Mouse (Mus musculus) stomach, embryonic 14.5 days (tissue): ENCODE measurements around the gene 1700067P10Rik. TPM values are rescaled to one million over a fixed set of nuclear protein-coding genes. Genes with fewer than 3 reads are reported as not detected.

Source experiments
- ATAC-seq: fragments of 200-750 bp; cut with Nextera tagmentation; 2 replicates; pipeline ENCODE4 v1.8.0; 2017; ENCODE audit warnings: low read depth, moderate TSS enrichment; ENCODE audit not compliant: insufficient number of reproducible peaks, insufficient read depth, low FRiP score
- H3K27ac ChIP-seq: fragments of 300-500 bp; sonication (generic); 2 replicates; pipeline ENCODE4 v1.5.1; 2014; ENCODE audit warnings: mild to moderate bottlenecking, low read length, moderate library complexity, mixed read lengths
- H3K27me3 ChIP-seq: fragments of 300-500 bp; sonication (generic); 2 replicates; pipeline ENCODE4 v1.6.1; 2014; ENCODE audit warnings: low read length, control low read depth, mixed read lengths; ENCODE audit not compliant: control insufficient read depth, insufficient read depth
- H3K36me3 ChIP-seq: fragments of 300-500 bp; sonication (generic); 2 replicates; pipeline ENCODE4 v1.6.1; 2014; ENCODE audit warnings: mild to moderate bottlenecking, control low read depth, low read length, moderate library complexity, mixed read lengths; ENCODE audit not compliant: control insufficient read depth, insufficient read depth
- H3K4me1 ChIP-seq: fragments of 300-500 bp; sonication (generic); 2 replicates; pipeline ENCODE4 v1.6.1; 2014; ENCODE audit warnings: low read length, control low read depth, mixed read lengths; ENCODE audit not compliant: control insufficient read depth, insufficient read depth
- H3K4me2 ChIP-seq: fragments of 300-500 bp; sonication (generic); replicated peaks from 2 replicates; pipeline ENCODE4 v1.6.1; 2014; ENCODE audit warnings: low read depth, low read length, control low read depth
- H3K4me3 ChIP-seq: fragments of 300-500 bp; sonication (generic); 2 replicates; pipeline ENCODE4 v1.5.1; 2014; ENCODE audit warnings: low read depth, low read length, control low read depth
- H3K9ac ChIP-seq: fragments of 300-500 bp; sonication (generic); replicated peaks from 2 replicates; pipeline ENCODE4 v1.6.1; 2014; ENCODE audit warnings: low read depth, mild to moderate bottlenecking, control low read depth, low read length, moderate library complexity, mixed read lengths
- H3K9me3 ChIP-seq: fragments of 300-500 bp; sonication (generic); 2 replicates; pipeline ENCODE4 v1.6.1; 2016; ENCODE audit warnings: low read depth, low read length, control low read depth; ENCODE audit not compliant: control insufficient read depth
- WGBS: fragments of 180-500 bp; shearing (Covaris S2); extraction: QIAGEN DNeasy Blood & Tissue Kit; methylation state at CpG from one replicate; pipeline ENCODE4 v1.1.7; 2014; 5-methylcytosine and 5-hydroxymethylcytosine counted together
- polyA plus RNA-seq: library from polyadenylated mRNA; unstranded; fragments of >200 nt; fragmentation: Nextera tagmentation; extraction: Ambion mirVana; gene quantifications from 2 replicates; pipeline ENCODE4 v1.2.1, GENCODE M21; 2014

The 1700067P10Rik gene
- polyA plus RNA-seq, 1 experiment from 2014 or later: not detected

DNA sequence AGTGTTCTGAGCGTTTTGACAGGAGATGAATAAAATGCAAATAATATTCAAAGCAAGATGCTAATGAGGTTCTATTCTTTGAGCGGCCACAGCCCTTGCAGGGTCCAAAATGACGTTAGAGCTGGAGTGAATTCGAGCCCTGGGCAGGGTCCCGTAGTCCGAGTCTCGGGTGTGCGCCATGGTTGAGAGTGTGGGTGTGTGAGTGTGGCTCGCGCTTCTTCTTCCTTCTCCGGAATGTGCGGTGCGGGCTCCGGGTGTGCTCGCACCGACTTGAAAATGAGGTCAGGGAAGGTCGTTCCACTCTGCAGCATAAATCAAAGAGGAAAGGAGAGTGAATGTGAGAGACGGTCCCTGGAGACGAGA lies 9.4 kb downstream of the 1700067P10Rik start:
- peaks cover 26% of the 10 kb centered on the region; the same call in 1 of the 2 replicates for H3K4me1 ChIP-seq
- peak overlapping the region; percentile 66 for H3K4me2 ChIP-seq
- no peaks in the 10 kb centered on the region for H3K36me3 ChIP-seq
- no peak for ATAC-seq
- H3K4me3 ChIP-seq: peak overlapping the region; percentile 27; the same call in 1 of the 2 replicates
- under 1% methylated on average over 19 of the region's 19 CpGs for WGBS
- no peak overlapping the region for H3K9ac ChIP-seq
- peaks cover 12% of the 10 kb centered on the region; the same call in 1 of the 2 replicates for H3K27me3 ChIP-seq
- no peak overlapping the region for H3K27ac ChIP-seq
- H3K9me3 ChIP-seq: peaks cover 2% of the 10 kb centered on the region; the same call in 1 of the 2 replicates

DNA sequence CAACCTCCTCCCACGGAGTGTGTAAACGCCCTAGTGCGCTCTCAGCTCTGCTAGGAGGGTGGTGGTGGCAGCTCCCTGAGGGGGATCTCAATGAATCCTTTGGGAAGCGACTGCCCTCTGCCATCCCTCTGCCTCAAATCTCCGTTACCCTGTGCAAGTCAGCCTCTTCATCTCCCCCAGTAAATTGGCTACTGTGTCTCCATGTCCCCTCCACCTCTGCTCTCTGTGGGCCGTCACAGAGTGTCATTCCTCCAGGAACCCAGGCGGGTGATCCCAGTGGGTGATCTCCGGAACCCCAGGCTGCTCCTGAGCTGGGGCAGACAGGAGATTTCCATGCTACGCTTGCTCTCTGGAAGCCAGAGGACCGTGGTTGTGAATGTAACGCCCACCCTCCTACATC lies 10.2 kb downstream of the 1700067P10Rik start:
- no peak overlapping the region for H3K4me2 ChIP-seq
- H3K9me3 ChIP-seq: no peaks in the 10 kb centered on the region

DNA sequence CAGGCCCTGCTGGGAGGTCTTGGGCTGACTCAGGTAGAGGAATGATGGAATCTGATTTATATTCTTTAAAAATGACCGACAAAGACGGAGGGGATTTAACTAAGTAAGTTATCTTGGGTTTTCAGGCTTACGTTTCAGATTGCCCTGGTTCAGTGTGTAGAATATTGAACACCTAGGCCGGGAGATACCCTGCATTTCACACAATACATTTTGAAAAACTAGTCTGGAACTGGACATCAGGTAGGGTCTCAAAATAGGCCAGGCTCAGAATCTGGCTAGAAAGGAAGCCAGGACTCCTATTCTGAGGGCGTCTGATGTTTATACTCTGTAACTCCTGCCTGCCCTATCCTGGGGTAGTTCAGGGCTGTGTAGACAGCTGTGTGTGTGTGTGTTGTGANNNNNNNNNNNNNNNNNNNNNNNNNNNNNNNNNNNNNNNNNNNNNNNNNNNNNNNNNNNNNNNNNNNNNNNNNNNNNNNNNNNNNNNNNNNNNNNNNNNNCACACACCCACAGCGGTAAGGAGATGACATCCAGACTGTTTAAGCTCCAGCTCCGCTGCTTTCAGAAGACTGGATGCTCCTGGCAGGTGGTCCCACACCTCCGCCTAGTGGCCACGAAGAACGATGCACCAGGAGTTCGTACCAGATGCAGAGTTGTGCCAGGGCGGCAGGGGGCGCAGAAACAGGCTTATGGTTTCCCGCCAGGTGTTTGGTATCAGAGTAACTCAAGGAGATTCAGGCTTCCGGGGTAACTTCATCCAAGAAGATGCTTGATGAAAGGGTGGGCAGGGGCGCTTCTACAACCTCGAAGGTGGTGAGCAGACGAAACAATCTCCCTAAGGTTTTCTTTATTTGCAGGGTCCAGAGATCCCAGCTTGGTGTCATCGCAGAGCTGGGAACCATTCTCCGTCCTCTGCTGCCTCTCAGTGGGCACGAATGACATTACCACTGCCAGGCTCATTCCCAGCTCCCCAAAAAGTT lies 11.6 kb downstream of the 1700067P10Rik start:
- peak; percentile 54 for ATAC-seq
- Histone ChIP-seq H3K4me3 (peak overlapping the region; percentile 20), H3K9me3 (no peaks in the 10 kb centered on the region), H3K9ac (no peak overlapping the region), H3K36me3 (no peaks in the 10 kb centered on the region), H3K27ac (no peak overlapping the region), H3K4me1 (peaks cover 22% of the 10 kb centered on the region; the same call in 1 of the 2 replicates), H3K27me3 (peaks cover 12% of the 10 kb centered on the region; the same call in 1 of the 2 replicates), H3K4me2 (peak overlapping the region; percentile 44)
- 10% methylated on average over 21 of the region's 21 CpGs for WGBS

More for the DNA sequence above, 10.2 kb downstream of the 1700067P10Rik start:
- Histone ChIP-seq H3K27me3 (peaks cover 12% of the 10 kb centered on the region; the same call in 1 of the 2 replicates), H3K27ac (no peak overlapping the region), H3K4me1 (peaks cover 26% of the 10 kb centered on the region; the same call in 1 of the 2 replicates), H3K36me3 (no peaks in the 10 kb centered on the region), H3K9ac (no peak overlapping the region), H3K4me3 (no peak overlapping the region)
- ATAC-seq: no peak
- WGBS: 41% methylated on average over 11 of the region's 11 CpGs

DNA sequence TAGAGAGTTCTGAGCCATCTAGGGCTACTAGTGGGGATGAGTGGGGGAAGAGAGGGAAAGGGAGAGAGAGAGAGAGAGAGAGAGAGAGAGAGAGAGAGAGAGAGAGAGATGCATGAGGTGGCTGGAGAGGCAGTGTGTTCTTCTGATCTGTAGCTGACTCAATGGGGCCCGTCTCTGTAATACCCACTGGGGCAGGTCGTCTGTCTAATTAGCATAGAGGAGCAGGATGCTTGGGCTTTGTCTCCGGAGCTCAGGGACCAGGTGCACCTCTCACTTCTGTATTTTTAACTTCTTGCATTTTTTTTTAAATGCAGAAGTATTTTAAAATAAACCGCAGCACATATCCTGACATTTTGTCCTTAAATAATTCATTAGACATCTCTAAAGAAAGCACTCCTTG lies 18.2 kb downstream of the 1700067P10Rik start:
- Histone ChIP-seq H3K9ac (no peak overlapping the region), H3K4me1 (no peaks in the 10 kb centered on the region), H3K9me3 (no peaks in the 10 kb centered on the region), H3K36me3 (no peaks in the 10 kb centered on the region), H3K4me2 (no peak overlapping the region), H3K4me3 (no peak overlapping the region), H3K27me3 (no peaks in the 10 kb centered on the region), H3K27ac (no peak overlapping the region)
- ATAC-seq: no peak
- WGBS: 53% methylated on average over 4 of the region's 4 CpGs

DNA sequence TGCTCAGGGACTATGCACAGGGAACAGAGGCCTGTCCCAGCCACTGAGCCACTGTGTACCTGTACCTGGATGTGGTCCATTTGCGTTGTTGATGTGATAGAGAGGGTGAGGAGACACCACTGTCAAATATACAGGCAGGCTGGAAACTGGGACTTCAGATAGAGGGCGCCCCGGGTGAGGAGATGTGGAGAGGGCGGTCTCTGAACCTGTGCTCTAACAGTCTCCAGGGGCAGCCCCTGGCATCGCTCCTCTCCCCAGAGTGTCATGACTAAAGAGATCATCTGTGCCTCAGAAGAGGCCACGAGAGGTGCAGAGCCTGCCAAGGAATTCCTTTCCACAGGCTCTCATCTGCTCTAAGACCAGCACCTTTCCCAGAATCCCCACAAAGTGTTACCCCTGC lies 18.7 kb downstream of the 1700067P10Rik start:
- no peaks in the 10 kb centered on the region for H3K4me1 ChIP-seq
- no peak for ATAC-seq
- no peaks in the 10 kb centered on the region for H3K36me3 ChIP-seq
- H3K9me3 ChIP-seq: no peaks in the 10 kb centered on the region
- WGBS: 62% methylated on average over 6 of the region's 6 CpGs
- no peak overlapping the region for H3K9ac ChIP-seq
- no peak overlapping the region for H3K27ac ChIP-seq
- no peak overlapping the region for H3K4me2 ChIP-seq
- H3K4me3 ChIP-seq: no peak overlapping the region
- H3K27me3 ChIP-seq: no peaks in the 10 kb centered on the region

DNA sequence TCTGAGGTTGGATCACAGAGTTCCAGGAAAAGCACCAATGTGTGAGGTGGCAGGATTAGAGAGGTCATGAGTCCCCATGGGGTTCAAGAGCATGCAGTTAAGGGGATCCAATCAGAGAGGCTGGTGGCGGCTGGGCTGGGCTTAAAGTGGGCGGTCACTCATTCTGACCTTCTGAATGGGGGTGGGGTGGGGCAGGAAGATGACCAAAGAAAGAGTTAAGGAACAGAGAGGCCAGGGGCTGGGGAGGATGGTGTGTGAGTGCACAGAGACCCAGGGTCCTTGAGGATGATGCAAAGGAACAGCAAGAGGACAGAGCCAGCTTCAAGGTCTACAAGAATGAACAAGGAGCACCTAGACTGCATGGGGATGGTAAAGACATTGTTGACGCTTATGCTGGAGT lies 19.4 kb downstream of the 1700067P10Rik start:
- no peak for ATAC-seq
- Histone ChIP-seq H3K27me3 (no peaks in the 10 kb centered on the region), H3K4me3 (no peak overlapping the region), H3K4me1 (no peaks in the 10 kb centered on the region), H3K9ac (no peak overlapping the region), H3K27ac (no peak overlapping the region), H3K36me3 (no peaks in the 10 kb centered on the region), H3K4me2 (no peak overlapping the region), H3K9me3 (no peaks in the 10 kb centered on the region)
- WGBS: 78% methylated on average over 3 of the region's 3 CpGs

DNA sequence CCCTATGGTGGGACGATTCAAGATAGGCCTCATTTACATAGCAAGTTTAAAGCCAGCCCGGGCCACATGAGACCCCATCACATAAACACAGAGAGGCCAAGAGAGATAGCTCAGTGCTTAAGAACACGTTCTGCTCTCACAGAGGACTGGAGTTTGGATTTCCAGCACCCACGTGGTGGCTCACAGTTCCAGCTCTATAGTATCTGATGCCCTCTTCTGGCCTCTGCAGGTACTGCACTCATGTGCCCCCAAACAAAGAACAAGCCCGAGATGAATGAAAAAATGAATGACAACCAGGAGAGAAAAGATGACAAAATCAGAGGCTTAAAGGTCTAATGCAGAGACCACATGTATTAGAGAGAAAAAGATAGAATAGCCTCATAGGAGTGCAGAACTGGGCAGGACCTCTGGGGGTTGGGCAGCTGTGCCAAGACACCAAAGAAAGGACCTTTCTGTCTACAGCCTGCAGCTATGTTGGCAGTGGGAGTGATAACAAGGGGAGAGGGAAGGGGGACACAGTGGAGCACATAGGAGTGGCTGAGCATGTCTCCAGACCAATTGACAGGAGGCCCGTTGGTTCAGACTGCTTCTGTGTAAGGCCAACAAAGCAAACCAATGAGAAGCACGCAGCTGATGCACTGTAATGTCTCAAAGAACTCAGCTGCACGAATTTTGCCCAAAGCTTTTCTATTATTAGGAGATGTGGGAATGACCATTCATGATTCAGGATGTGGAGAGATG lies 21.6 kb downstream of the 1700067P10Rik start:
- Histone ChIP-seq H3K27me3 (no peaks in the 10 kb centered on the region), H3K9ac (no peak overlapping the region), H3K4me1 (no peaks in the 10 kb centered on the region), H3K27ac (no peak overlapping the region), H3K4me3 (no peak overlapping the region), H3K9me3 (no peaks in the 10 kb centered on the region), H3K4me2 (no peak overlapping the region), H3K36me3 (no peaks in the 10 kb centered on the region)
- WGBS: 44% methylated on average over 8 of the region's 8 CpGs
- ATAC-seq: no peak

DNA sequence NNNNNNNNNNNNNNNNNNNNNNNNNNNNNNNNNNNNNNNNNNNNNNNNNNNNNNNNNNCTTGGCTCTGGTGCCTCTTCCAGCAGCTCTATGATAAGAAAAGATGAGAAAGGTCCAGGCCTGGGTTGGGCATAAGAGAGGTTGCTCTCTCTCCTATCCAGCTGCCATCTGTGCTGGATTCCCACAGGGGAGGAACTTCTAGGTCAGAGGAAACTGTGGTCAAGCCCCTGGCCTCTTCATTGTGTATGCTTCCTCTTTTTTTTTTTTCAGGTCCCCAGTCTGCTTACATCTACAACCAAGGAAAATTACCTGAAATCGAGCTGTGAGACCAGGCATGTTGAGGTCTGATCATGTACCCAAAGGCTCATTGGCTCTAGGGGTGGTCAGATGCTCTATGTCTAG lies 29.5 kb downstream of the 1700067P10Rik start:
- no peak for ATAC-seq
- H3K9ac ChIP-seq: no peak overlapping the region
- no peak overlapping the region for H3K4me2 ChIP-seq
- H3K9me3 ChIP-seq: no peaks in the 10 kb centered on the region
- H3K27me3 ChIP-seq: no peaks in the 10 kb centered on the region
- no peak overlapping the region for H3K4me3 ChIP-seq
- no peaks in the 10 kb centered on the region for H3K4me1 ChIP-seq
- no peak overlapping the region for H3K27ac ChIP-seq
- H3K36me3 ChIP-seq: no peaks in the 10 kb centered on the region
- WGBS: 68% methylated on average over 1 of the region's 1 CpGs
